8 mouse cellular contexts compared by ENCODE assay signal in genomic region chr11:90183361-90183760, GRCm38 (mm10). TPM values are rescaled to one million over a fixed set of nuclear protein-coding genes. Genes with fewer than 3 reads are reported as not detected.
A peak's percentile ranks its signal among the peaks of the same experiment; 100 is the strongest.
DNase-seq lines count a peak whose midpoint lies in the region; ATAC-seq and TF ChIP-seq lines count a peak whose summit lies in the region.

No protein-coding gene starts in this region.

- H3K9ac ChIP-seq in liver, postnatal 0 days (replicated peaks) = no peak overlapping the region

- no peaks in the 10 kb centered on the region for H3K9me3 ChIP-seq in liver, postnatal 0 days (ENCODE audit: low read length)

- peak; percentile 68 for TF ChIP-seq CTCF in liver, postnatal 0 days (IDR thresholded peaks at IDR 0.05; ENCODE audit: low read depth)

- no peaks in the 10 kb centered on the region for H3K4me1 ChIP-seq in liver, postnatal 0 days (ENCODE audit: insufficient read depth)

- no peak overlapping the region for H3K4me3 ChIP-seq in liver, postnatal 0 days (ENCODE audit: low read depth, low read length)

- no peak overlapping the region for H3K4me2 ChIP-seq in liver, postnatal 0 days (ENCODE audit: low read depth, low read length)

- H3K36me3 ChIP-seq in liver, postnatal 0 days (replicated peaks; ENCODE audit: insufficient read depth, low read length) = no peaks in the 10 kb centered on the region

- TF ChIP-seq EP300 in liver, postnatal 0 days (IDR thresholded peaks at IDR 0.05; ENCODE audit: low read depth) = no peak

- ATAC-seq in frontal cortex, adult (ENCODE audit: low TSS enrichment) = peak; percentile 67
- no peak for ATAC-seq in liver, postnatal 0 days

- WGBS in liver, postnatal 0 days (ENCODE audit: insufficient replicate concordance) = 5% methylated on average over 2 of the region's 2 CpGs

- no peak overlapping the region for H3K27ac ChIP-seq in liver, postnatal 0 days (ENCODE audit: low read depth)

- H3K27me3 ChIP-seq in liver, postnatal 0 days (ENCODE audit: insufficient read depth, low read length) = no peaks in the 10 kb centered on the region

- no peak for DNase-seq in frontal cortex, postnatal 10 days (ENCODE audit: low spot score in 2 of 2)
- peak; percentile 16 for DNase-seq in liver, postnatal 0 days
- no peak for DNase-seq in liver
- peak; percentile 4 for DNase-seq in cerebellum, adult 8-10 months
- peak; percentile 28 to 56 for DNase-seq in kidney, postnatal 36 days
- DNase-seq in ovary, postnatal 36 days (ENCODE audit: low spot score) = no peak
- no peak for DNase-seq in layer of hippocampus, postnatal 36 days

RNA-seq across cellular contexts. Expression of gene Gm45716, which starts 4.1 kb away (rescaled TPM):
- polyA plus RNA-seq in liver, postnatal 0 days (2015; fragmentation: Nextera tagmentation; extraction: Ambion mirVana) = 48.7 and 56.5 TPM in 2 replicates
- 1 to 10 TPM; 7.1 to 7.8 TPM for total RNA-seq in layer of hippocampus, postnatal 36 days (2021)

Comparison
In these comparisons a context has a peak if more than half of its experiments do, and no peak if none do; other contexts are left out.
1. DNase-seq: peak in liver, postnatal 0 days (single experiment), cerebellum, adult 8-10 months (single experiment) and kidney, postnatal 36 days (2 of 2); none in frontal cortex, postnatal 10 days (0 of 2), liver (single experiment), ovary, postnatal 36 days (single experiment) and layer of hippocampus, postnatal 36 days (0 of 2).